Mouse (Mus musculus) stomach, postnatal 0 days (tissue): ENCODE measurements at regions not wholly inside any gene's neighbourhood (a gene's known extent, or its start where the extent isn't known, plus 50 kb on each side); places are given as distances from the start of the nearest gene placed in this dataset.

Experiments
- CTCF ChIP-seq: IDR thresholded peaks from 2 replicates; pipeline ENCODE4 v1.5.1; 2016; ENCODE audit warnings: antibody characterized with exemption, low read depth, mild to moderate bottlenecking, moderate library complexity
- EP300 ChIP-seq: optimal IDR thresholded peaks from 2 replicates; pipeline ENCODE3; 2016; ENCODE audit warnings: antibody characterized with exemption

DNA sequence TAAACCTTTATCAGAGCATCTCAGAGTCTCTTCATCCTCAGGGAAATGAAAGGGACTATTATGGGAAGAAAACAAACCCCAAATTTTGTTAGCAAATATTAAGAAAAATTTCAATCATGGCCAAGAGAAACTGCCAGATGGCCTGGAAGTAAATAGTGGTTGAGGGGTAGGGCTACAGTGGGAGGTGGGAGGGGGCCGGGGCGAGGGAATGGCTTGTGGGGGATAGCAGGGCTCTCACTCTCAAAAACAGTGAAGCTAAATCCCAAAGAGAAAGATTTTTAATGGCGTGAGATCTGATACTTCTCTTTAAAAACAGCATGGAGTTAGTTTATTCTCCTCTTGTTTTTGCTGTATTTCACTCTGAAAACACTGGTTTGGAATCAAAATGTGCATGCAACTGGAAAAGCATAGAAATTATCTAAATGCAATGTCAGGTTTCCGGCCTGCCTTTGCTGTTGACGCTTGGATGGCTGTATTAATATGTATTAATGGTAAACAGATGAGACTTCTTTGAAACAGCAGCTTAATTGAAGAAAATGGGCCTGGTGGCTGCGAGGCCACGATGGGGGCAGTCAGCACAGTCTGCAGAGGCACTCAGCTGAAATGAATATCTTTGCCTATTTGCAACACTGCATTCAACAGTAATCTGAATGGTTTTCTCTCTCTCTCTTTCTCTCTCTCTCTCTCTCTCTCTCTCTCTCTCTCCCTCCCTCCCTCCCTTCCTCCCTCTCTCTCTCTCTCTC is 99.8 kb upstream of the Spats2l start:
- TF ChIP-seq CTCF: no peak
- no peak for TF ChIP-seq EP300
